Mouse (Mus musculus) heart, adult 2 months (tissue): ENCODE results near the gene Vegfa.

Experiments used
- CTCF ChIP-seq: fragments of 200-600 bp; IDR thresholded peaks from 2 replicates; pipeline ENCODE4 v1.8.1; 2022; ENCODE audit warnings: antibody characterized with exemption, mild to moderate bottlenecking, moderate library complexity
- POLR2A ChIP-seq: fragments of 200-500 bp; IDR thresholded peaks from 2 replicates; pipeline ENCODE4 v1.6.1; 2011; ENCODE audit warnings: mild to moderate bottlenecking, low read depth, low read length, control low read depth; ENCODE audit not compliant: insufficient read depth

DNA sequence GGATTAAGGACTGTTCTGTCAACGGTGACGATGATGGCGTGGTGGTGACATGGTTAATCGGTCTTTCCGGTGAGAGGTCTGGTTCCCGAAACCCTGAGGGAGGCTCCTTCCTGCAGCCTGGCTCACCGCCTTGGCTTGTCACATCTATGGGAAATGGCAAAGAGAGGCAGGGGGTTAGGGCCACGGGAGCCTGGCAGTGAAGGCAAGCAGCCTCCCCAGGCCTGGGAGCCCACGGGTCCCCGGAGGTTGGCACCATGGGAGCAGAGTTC is 13.5 kb downstream of the Vegfa start:
- no peak for TF ChIP-seq CTCF
- no peak for TF ChIP-seq POLR2A
